Mouse (Mus musculus) left cerebral cortex, adult 2 months (tissue): Measurements from ENCODE around the gene Tfg. TPM values are rescaled to one million over a fixed set of nuclear protein-coding genes. Genes with fewer than 3 reads are reported as not detected.

Experiments
- DNase-seq, 2 experiments: peaks; one replicate each; pipeline ENCODE4 v3.0.0; 2021 to 2022; ENCODE audit warnings: low spot score in 2 of 2, mixed read lengths in 1 of 2; ENCODE audit errors: extremely low spot score in 1 of 2
- H3K27ac ChIP-seq: fragments of 200-600 bp; 2 replicates; pipeline ENCODE4 v1.8.1; 2022
- H3K4me3 ChIP-seq: fragments of 200-600 bp; 2 replicates; pipeline ENCODE4 v1.8.1; 2022
- CTCF ChIP-seq: fragments of 200-600 bp; IDR thresholded peaks from 2 replicates; pipeline ENCODE4 v1.8.1; 2022; ENCODE audit warnings: antibody characterized with exemption, mild to moderate bottlenecking, moderate library complexity
- intact Hi-C: fragments of 180-260 bp; cut with DNase I; formaldehyde crosslinking; loops from one replicate; pipeline ENCODE4 v1.15.1; 2025
- long read RNA-seq, 2 experiments: library from polyadenylated mRNA; stranded (forward); transcript quantifications; one replicate each; pipeline ENCODE4 v2.0.0; 2021; ENCODE audit warnings: borderline mapping rate in 2 of 2
- total RNA-seq, 2 experiments: library from RNA; stranded (reverse); gene quantifications; 2 replicates each; pipeline ENCODE4 v1.2.3; 2021

Tfg gene
- 10 to 100 TPM; 50.0 to 55.7 TPM for total RNA-seq
- long read RNA-seq, experiment 1, transcript Tfg-201 (8 exons, 1,945 nt), result major isoform, 37 of 67 reads
- long read RNA-seq, experiment 1, partial matches to known transcripts, result 1 of 67 reads
- long read RNA-seq, experiment 1, other reads (novel, unspliced or antisense), result 29 of 67 reads
- long read RNA-seq, experiment 2, transcript Tfg-201 (8 exons, 1,945 nt), result major isoform, 32 of 60 reads
- long read RNA-seq, experiment 2, partial matches to known transcripts, result 3 of 60 reads
- long read RNA-seq, experiment 2, other reads (novel, unspliced or antisense), result 25 of 60 reads

GRCm38 (mm10) chr16:56717224-56718200 is at the start of gene Tfg:
Gene Tfg (minus strand): TSS chr16:56717450.
- DNase-seq, result peak; percentile 97 to 99
- H3K27ac ChIP-seq, result peak within 1 kb of the TSS; percentile 95
- intact Hi-C loops, result loop anchor here (1.0 kb wide), 1 partner anchor 404 kb away; the partner anchor contains the start of gene Tomm70a
- TF ChIP-seq CTCF, result no peak
- H3K4me3 ChIP-seq, result peak within 1 kb of the TSS; percentile 91

DNA sequence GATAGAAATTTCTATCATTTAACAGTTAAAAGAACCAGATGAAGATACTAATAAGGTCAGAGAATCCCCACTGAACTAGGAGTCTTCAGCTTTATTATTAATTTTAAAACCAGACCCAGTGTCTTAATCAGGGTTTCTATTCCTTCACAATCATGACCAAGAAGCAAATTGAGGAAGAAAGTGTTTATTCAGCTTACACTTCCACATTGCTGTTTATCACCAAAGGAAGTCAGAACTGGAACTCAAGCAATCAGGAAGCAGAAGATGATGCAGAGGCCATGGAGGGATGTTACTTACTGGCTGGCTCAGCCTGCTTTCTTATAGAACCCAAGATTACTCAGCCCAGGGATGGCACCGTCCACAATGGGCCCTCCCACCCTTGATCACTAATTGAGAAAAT is 11.8 kb upstream of the Tfg start:
- TF ChIP-seq CTCF, result no peak
- Histone ChIP-seq H3K4me3 (no peak overlapping the region), H3K27ac (no peak overlapping the region)
- intact Hi-C loops, result no loop called here
- DNase-seq, result no peak

- H3K4me3 ChIP-seq, result no peak overlapping the region
- DNase-seq, result no peak
- no peak overlapping the region for H3K27ac ChIP-seq
- TF ChIP-seq CTCF, result no peak
- intact Hi-C loops, result no loop called here
These were observed 7.7 kb upstream of the Tfg start for GRCm38 (mm10) chr16:56724927-56725326.

DNA sequence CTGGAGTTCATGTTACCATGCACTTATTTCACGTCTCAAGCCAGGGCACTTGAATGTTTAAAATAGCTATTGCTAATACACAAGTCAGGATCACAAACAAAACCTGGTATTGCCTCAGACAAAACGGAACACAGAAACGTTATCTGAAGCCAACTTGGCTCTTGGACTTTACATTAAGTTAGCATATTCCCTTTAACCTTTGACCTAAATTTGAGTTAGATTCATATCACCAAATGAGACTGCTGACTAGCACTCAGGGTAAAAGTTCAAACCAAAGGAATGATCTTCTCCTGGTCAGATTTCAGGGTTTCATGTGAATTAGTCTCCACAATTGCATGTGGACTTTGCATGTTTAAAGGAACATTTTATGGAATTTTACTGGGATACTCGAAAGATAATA is 5.1 kb upstream of the Tfg start:
- H3K4me3 ChIP-seq, result no peak overlapping the region
- no peak overlapping the region for H3K27ac ChIP-seq
- intact Hi-C loops, result no loop called here
- no peak for TF ChIP-seq CTCF
- DNase-seq, result no peak

- intact Hi-C loops, result no loop called here
- no peak for TF ChIP-seq CTCF
- no peak for DNase-seq
- H3K27ac ChIP-seq, result no peak overlapping the region
- no peak overlapping the region for H3K4me3 ChIP-seq
These were observed 1.8 kb upstream of the Tfg start for GRCm38 (mm10) chr16:56719031-56719430.

DNA sequence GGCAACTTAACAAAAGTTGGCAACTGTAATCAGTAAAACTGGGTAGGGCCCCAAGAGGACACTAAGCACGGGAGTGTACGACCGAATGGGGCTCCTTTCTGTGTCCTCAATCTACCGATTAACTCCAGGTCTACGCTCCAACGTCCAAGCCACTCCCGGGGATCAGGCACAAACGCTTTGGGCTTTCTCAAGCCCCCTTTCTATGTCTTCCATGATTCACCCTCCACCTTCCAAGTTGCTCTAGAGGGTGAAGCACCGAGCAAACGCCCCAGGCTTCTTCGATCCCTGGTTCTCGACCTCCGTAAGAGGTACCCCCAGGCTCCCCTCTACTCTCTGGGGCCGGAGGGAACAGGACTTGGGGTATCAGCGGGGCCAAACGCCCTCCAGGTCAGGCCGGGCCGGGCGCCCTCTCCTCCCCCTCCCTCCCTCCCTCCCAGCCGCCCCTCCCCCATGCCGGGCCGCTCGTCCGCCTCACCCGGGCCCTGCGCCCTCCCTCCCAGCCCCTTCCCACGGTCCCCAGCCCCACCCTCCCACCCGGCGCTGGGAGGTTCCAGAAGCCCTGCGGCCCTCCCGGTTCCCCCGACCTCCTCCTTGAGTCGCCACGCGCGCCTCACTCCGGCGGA is 582 bp downstream of the Tfg start:
- Histone ChIP-seq H3K4me3 (peak overlapping the region; percentile 91), H3K27ac (peak overlapping the region; percentile 95)
- peak in 1 of 2 experiments; percentile 14 for DNase-seq
- no peak for TF ChIP-seq CTCF
- intact Hi-C loops, result loop anchor here (1.0 kb wide), 1 partner anchor 405 kb away; the partner anchor contains the start of gene Tomm70a

DNA sequence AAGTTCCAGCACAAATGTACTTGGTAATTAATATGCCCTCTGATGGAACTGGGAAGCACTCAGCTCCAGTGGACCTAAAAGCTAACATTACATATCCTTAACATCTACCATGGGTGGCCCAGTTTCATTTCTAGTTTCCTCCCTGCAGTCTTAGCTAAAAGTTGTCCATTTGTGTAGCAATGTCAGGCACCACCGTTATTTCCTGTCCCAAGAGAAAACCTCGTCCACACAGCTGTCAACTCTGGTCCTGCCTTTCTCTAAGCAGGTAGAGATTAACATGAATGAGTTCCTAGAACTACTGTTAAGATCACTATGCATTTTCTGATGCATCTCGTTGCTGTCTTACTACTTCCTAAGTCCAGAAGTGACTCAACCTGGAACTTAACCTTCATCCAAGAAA is 1.6 kb downstream of the Tfg start:
- intact Hi-C loops, result no loop called here
- H3K4me3 ChIP-seq, result no peak overlapping the region

GRCm38 (mm10) chr16:56710071-56710470 is 7.2 kb downstream of the Tfg start:
- H3K4me3 ChIP-seq, result no peak overlapping the region
- TF ChIP-seq CTCF, result no peak
- DNase-seq, result no peak
- intact Hi-C loops, result no loop called here
- no peak overlapping the region for H3K27ac ChIP-seq

More for the DNA sequence above, 1.6 kb downstream of the Tfg start:
- no peak for DNase-seq
- TF ChIP-seq CTCF, result no peak
- H3K27ac ChIP-seq, result no peak overlapping the region

GRCm38 (mm10) chr16:56705731-56706130 is 11.5 kb downstream of the Tfg start:
- Histone ChIP-seq H3K4me3 (no peak overlapping the region), H3K27ac (no peak overlapping the region)
- no peak; the same call in 1 of the 2 replicates for TF ChIP-seq CTCF
- intact Hi-C loops, result no loop called here
- DNase-seq, result no peak

DNA sequence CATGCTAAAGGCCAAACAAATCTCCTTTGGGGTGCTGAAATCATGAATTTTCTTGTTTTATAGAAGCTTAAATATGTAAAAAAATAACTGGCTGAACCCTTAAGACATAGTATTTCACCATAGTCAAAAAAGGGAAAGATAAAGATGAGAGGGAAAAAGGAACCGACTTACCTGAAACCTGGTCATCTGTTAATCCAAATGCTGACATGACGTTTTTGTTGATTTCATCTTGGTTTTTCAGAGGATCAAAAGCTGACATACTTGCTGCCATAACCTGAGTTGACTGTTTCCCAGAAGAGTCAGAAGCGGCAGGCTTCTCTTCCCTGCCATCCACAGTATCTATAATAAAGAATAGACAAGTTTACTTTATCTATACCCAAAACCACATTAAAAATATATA is 16.4 kb downstream of the Tfg start:
- no peak for TF ChIP-seq CTCF
- no peak for DNase-seq
- Histone ChIP-seq H3K27ac (no peak overlapping the region), H3K4me3 (no peak overlapping the region)
- intact Hi-C loops, result no loop called here

DNA sequence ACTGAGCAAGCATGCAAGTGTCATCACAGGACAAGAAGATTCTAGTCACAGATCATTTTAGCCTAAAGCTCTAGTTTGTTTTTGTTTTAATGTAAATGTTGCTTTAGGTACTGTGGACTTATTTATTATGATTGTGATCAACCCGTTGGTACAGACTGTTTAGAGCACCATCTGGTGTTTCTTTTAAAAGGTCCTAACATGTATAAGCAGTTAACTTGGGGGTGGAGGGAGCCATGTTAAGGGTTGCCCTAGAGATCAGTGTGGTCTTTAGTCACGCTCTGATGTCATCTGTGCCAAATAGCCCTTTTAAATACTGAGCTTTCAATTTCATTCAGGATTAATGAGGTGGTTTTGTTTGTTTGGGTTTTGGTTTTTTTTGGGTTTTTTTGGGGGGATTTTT is 20.8 kb downstream of the Tfg start:
- Histone ChIP-seq H3K4me3 (no peak overlapping the region), H3K27ac (no peak overlapping the region)
- no peak for DNase-seq
- intact Hi-C loops, result loop anchor here (5.0 kb wide), 1 partner anchor 519 kb away; no protein-coding TSS in a partner anchor
- no peak for TF ChIP-seq CTCF

DNA sequence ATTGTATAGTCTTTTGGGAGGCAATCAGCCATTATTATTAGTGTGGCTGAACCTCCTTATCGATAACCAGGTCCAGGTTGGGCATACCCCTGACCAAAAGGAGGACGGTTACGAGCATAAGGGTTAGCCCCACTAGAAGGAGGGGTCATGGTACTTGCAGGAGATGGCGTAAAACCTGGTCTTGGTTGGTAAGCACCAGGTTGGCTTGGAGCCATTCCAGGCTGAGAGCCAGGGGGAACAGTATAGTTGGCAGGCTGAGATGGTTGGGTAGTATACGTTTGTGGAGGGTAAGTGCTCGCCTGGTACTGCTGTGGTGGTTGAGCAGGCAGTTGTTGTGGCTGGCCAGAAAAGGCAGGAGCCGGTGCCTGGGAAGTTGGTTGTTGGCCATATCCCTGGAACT is 26.5 kb downstream of the Tfg start:
- DNase-seq, result no peak
- Histone ChIP-seq H3K27ac (no peak overlapping the region), H3K4me3 (no peak overlapping the region)
- TF ChIP-seq CTCF, result no peak
- intact Hi-C loops, result no loop called here
